Mouse (Mus musculus): ENCODE data around the gene Kctd19. TPM values are rescaled to one million over a fixed set of nuclear protein-coding genes. Genes with fewer than 3 reads are reported as not detected.

Gene Kctd19
- not detected for polyA plus RNA-seq (2014; fragmentation: Illumina TruSeq; extraction: RNeasy Lipid Tissue Mini Kit (QIAGEN cat#74804); ENCODE audit: low read depth, low replicate concordance)

GRCm38 (mm10) chr8:105413391-105413790, at the start of gene Kctd19, which contains the start of gene Lrrc36:
Kctd19 (minus strand) TSS chr8:105413502.
Lrrc36 (plus strand) TSS chr8:105413571.

GRCm38 (mm10) chr8:105373032-105373431, 40.3 kb downstream of the Kctd19 start, which contains the start of gene Plekhg4:
Plekhg4 (plus strand) TSS chr8:105373274.

GRCm38 (mm10) chr8:105348450-105349095, 64.7 kb downstream of the Kctd19 start, which contains the start of gene Slc9a5:
Slc9a5 (plus strand) TSS chr8:105348843.

GRCm38 (mm10) chr8:105347428-105348221, 65.7 kb downstream of the Kctd19 start, which contains the start of gene Fhod1:
Fhod1 (minus strand) TSS chr8:105347953.

Other genes starting within 250 kb of the Kctd19 start
- gene Cbfb, start 242.8 kb downstream of the Kctd19 start, polyA plus RNA-seq (2014; fragmentation: Illumina TruSeq; extraction: RNeasy Lipid Tissue Mini Kit (QIAGEN cat#74804); ENCODE audit: low read depth, low replicate concordance), result 31.0 TPM
- gene D230025D16Rik, start 188.4 kb downstream of the Kctd19 start, polyA plus RNA-seq (2014; fragmentation: Illumina TruSeq; extraction: RNeasy Lipid Tissue Mini Kit (QIAGEN cat#74804); ENCODE audit: low read depth, low replicate concordance), result 44.6 TPM
- gene B3gnt9, start 158.3 kb downstream of the Kctd19 start, polyA plus RNA-seq (2014; fragmentation: Illumina TruSeq; extraction: RNeasy Lipid Tissue Mini Kit (QIAGEN cat#74804); ENCODE audit: low read depth, low replicate concordance), result not detected
- 0.82 TPM for gene Tradd, start 148.9 kb downstream of the Kctd19 start, polyA plus RNA-seq (2014; fragmentation: Illumina TruSeq; extraction: RNeasy Lipid Tissue Mini Kit (QIAGEN cat#74804); ENCODE audit: low read depth, low replicate concordance)
- 0.21 TPM for gene Fbxl8, start 148.9 kb downstream of the Kctd19 start, polyA plus RNA-seq (2014; fragmentation: Illumina TruSeq; extraction: RNeasy Lipid Tissue Mini Kit (QIAGEN cat#74804); ENCODE audit: low read depth, low replicate concordance)
- gene Hsf4, start 143.7 kb downstream of the Kctd19 start, polyA plus RNA-seq (2014; fragmentation: Illumina TruSeq; extraction: RNeasy Lipid Tissue Mini Kit (QIAGEN cat#74804); ENCODE audit: low read depth, low replicate concordance), result not detected
- 0.24 TPM for gene Nol3, start 137.4 kb downstream of the Kctd19 start, polyA plus RNA-seq (2014; fragmentation: Illumina TruSeq; extraction: RNeasy Lipid Tissue Mini Kit (QIAGEN cat#74804); ENCODE audit: low read depth, low replicate concordance)
- gene 4931428F04Rik, start 123.6 kb downstream of the Kctd19 start, polyA plus RNA-seq (2014; fragmentation: Illumina TruSeq; extraction: RNeasy Lipid Tissue Mini Kit (QIAGEN cat#74804); ENCODE audit: low read depth, low replicate concordance), result 0.21 TPM
- gene Exoc3l, start 117.4 kb downstream of the Kctd19 start, polyA plus RNA-seq (2014; fragmentation: Illumina TruSeq; extraction: RNeasy Lipid Tissue Mini Kit (QIAGEN cat#74804); ENCODE audit: low read depth, low replicate concordance), result not detected
- gene E2f4, start 115.8 kb downstream of the Kctd19 start, polyA plus RNA-seq (2014; fragmentation: Illumina TruSeq; extraction: RNeasy Lipid Tissue Mini Kit (QIAGEN cat#74804); ENCODE audit: low read depth, low replicate concordance), result 4.1 TPM
- 3.2 TPM for gene Elmo3, start 107.9 kb downstream of the Kctd19 start, polyA plus RNA-seq (2014; fragmentation: Illumina TruSeq; extraction: RNeasy Lipid Tissue Mini Kit (QIAGEN cat#74804); ENCODE audit: low read depth, low replicate concordance)
- 0.24 TPM for gene Lrrc29, start 87.2 kb downstream of the Kctd19 start, polyA plus RNA-seq (2014; fragmentation: Illumina TruSeq; extraction: RNeasy Lipid Tissue Mini Kit (QIAGEN cat#74804); ENCODE audit: low read depth, low replicate concordance)
- gene Tmem208, start 87.1 kb downstream of the Kctd19 start, polyA plus RNA-seq (2014; fragmentation: Illumina TruSeq; extraction: RNeasy Lipid Tissue Mini Kit (QIAGEN cat#74804); ENCODE audit: low read depth, low replicate concordance), result 17.8 TPM
- 0.13 TPM for gene Fhod1, start 65.5 kb downstream of the Kctd19 start, polyA plus RNA-seq (2014; fragmentation: Illumina TruSeq; extraction: RNeasy Lipid Tissue Mini Kit (QIAGEN cat#74804); ENCODE audit: low read depth, low replicate concordance)
- not detected for gene Slc9a5, start 64.7 kb downstream of the Kctd19 start, polyA plus RNA-seq (2014; fragmentation: Illumina TruSeq; extraction: RNeasy Lipid Tissue Mini Kit (QIAGEN cat#74804); ENCODE audit: low read depth, low replicate concordance)
- not detected for gene Plekhg4, start 40.2 kb downstream of the Kctd19 start, polyA plus RNA-seq (2014; fragmentation: Illumina TruSeq; extraction: RNeasy Lipid Tissue Mini Kit (QIAGEN cat#74804); ENCODE audit: low read depth, low replicate concordance)
- not detected for gene Lrrc36, start 69 bp upstream of the Kctd19 start, polyA plus RNA-seq (2014; fragmentation: Illumina TruSeq; extraction: RNeasy Lipid Tissue Mini Kit (QIAGEN cat#74804); ENCODE audit: low read depth, low replicate concordance)
- gene Tppp3, start 58.0 kb upstream of the Kctd19 start, polyA plus RNA-seq (2014; fragmentation: Illumina TruSeq; extraction: RNeasy Lipid Tissue Mini Kit (QIAGEN cat#74804); ENCODE audit: low read depth, low replicate concordance), result not detected
- 0.29 TPM for gene Zdhhc1, start 83.4 kb upstream of the Kctd19 start, polyA plus RNA-seq (2014; fragmentation: Illumina TruSeq; extraction: RNeasy Lipid Tissue Mini Kit (QIAGEN cat#74804); ENCODE audit: low read depth, low replicate concordance)
- gene Hsd11b2, start 105.3 kb upstream of the Kctd19 start, polyA plus RNA-seq (2014; fragmentation: Illumina TruSeq; extraction: RNeasy Lipid Tissue Mini Kit (QIAGEN cat#74804); ENCODE audit: low read depth, low replicate concordance), result not detected
- gene Atp6v0d1, start 152.5 kb upstream of the Kctd19 start, polyA plus RNA-seq (2014; fragmentation: Illumina TruSeq; extraction: RNeasy Lipid Tissue Mini Kit (QIAGEN cat#74804); ENCODE audit: low read depth, low replicate concordance), result 22.2 TPM
- 0.77 TPM for gene Ripor1, start 191.8 kb upstream of the Kctd19 start, polyA plus RNA-seq (2014; fragmentation: Illumina TruSeq; extraction: RNeasy Lipid Tissue Mini Kit (QIAGEN cat#74804); ENCODE audit: low read depth, low replicate concordance)
- 30.2 TPM for gene Ctcf, start 223.1 kb upstream of the Kctd19 start, polyA plus RNA-seq (2014; fragmentation: Illumina TruSeq; extraction: RNeasy Lipid Tissue Mini Kit (QIAGEN cat#74804); ENCODE audit: low read depth, low replicate concordance)
- not detected for gene Agrp, start 223.9 kb upstream of the Kctd19 start, polyA plus RNA-seq (2014; fragmentation: Illumina TruSeq; extraction: RNeasy Lipid Tissue Mini Kit (QIAGEN cat#74804); ENCODE audit: low read depth, low replicate concordance)